Mouse (Mus musculus) adrenal gland, adult 8-10 months (tissue): ENCODE results near the gene Cd300lg. TPM values are rescaled to one million over a fixed set of nuclear protein-coding genes. Genes with fewer than 3 reads are reported as not detected.

Experiments used
- DNase-seq: peaks from one replicate; pipeline ENCODE4 v3.0.0; 2022
- total RNA-seq, 4 experiments: library from RNA; stranded (reverse); gene quantifications; 2 replicates each; pipeline ENCODE4 v1.2.4; 2022

Gene Cd300lg
- total RNA-seq, 4 experiments from 2014 or later: 40.5 to 84.1 (median 56.3) TPM

- DNase-seq: no peak
These were observed 11.9 kb downstream of the Cd300lg start for GRCm38 (mm10) chr11:102053183-102053582.

- DNase-seq: no peak
These were observed 12.5 kb downstream of the Cd300lg start for GRCm38 (mm10) chr11:102053847-102054246.

GRCm38 (mm10) chr11:102061236-102061940, 20.1 kb downstream of the Cd300lg start:
- no peak for DNase-seq

DNA sequence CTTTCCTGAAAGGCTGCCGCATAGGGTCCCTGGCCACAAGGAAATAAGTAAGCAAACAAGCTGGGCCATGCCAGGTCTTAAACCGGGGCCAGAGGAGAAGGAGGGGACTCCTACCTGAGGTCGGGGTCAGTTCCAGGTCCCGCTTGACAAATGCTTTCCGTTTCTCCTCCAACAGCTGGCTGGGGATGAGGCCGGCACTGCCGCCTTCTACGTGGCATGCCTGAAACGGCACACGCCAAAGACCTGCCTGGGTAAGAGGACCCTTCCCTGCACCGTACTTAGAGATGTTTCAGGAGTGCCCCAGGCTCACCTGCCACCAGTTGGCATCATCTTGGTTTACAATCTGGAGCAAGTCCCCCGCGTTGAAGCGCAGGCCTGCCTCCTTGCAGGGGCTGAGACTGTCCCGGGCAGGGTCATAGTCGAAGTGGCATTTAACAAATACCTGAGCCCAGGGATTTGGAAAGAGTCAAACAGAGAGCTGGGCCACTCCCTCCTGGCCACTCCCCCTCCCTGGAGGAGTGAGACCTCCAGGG, 20.7 kb downstream of the Cd300lg start:
- no peak for DNase-seq

DNA sequence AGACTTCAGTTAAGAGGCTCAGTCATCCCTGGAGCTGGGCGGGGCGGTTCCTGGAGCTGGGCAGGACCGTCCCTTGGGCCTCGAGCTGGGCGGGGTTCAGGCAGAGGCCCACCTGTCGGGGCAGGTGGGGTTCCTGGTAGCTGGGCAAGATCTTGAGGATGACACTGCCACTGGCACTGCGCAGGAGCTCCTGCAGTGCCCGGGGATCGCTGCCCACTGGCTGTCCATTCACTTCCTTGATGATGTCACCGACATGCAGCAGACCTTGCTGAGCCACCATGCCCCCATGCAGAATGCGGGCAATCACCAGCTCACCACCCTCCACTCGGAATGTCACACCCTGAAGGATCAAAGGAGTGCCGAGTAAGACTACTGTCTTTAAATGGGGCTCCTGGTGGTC, 21.8 kb downstream of the Cd300lg start:
- DNase-seq: no peak

- DNase-seq: no peak
These were observed 27.7 kb downstream of the Cd300lg start for GRCm38 (mm10) chr11:102068969-102069368.

GRCm38 (mm10) chr11:102069633-102070032, 28.3 kb downstream of the Cd300lg start:
- no peak for DNase-seq

DNA sequence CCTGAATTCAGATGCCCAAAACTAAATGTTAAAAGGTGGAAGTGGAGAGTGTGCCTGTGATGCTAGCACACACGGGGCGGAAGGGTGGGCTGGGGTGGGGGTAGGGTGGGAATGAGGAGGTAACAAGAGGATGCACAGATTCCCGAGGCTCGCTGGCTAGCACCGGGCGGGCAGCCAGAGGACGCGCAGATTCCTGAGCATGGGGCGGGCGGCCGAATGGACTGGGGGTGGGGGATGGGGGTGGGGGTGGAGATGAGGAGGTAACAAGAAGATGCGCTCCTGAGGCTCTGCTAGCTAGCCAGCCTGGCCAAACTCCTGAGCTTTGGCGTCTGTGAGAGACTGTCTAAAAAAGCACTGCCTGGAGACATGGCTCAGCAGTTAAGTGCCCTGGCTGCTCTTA, 29.1 kb downstream of the Cd300lg start:
- no peak for DNase-seq

GRCm38 (mm10) chr11:102072729-102073128, 31.4 kb downstream of the Cd300lg start:
- DNase-seq: no peak

GRCm38 (mm10) chr11:102073722-102074121, 32.4 kb downstream of the Cd300lg start:
- DNase-seq: no peak

DNA sequence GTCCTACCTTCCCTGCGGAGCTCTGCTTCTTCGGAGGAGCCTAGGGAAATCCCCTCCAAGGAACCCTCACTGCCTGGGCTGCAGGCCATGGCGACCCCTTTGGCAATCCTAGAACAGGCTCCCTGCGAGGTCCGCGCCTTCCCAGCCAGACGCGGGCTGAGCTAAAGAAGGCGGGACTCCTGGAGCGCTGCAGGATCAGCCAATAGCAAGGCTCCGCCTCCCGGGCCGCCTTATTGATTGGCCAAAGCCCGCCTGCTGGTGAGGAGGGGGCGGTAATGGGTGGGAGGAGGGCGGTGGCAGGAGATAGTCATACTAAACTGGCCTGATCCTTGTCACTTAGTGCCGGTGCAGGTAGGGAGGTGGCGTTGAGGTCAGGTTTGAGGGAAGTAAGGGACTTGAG, 41.0 kb downstream of the Cd300lg start:
- DNase-seq: peak; percentile 61

- no peak for DNase-seq
These were observed 41.9 kb downstream of the Cd300lg start for GRCm38 (mm10) chr11:102083193-102083592.

- no peak for DNase-seq
These were observed 42.9 kb downstream of the Cd300lg start for GRCm38 (mm10) chr11:102084159-102084558.

- DNase-seq: no peak
These were observed 45.0 kb downstream of the Cd300lg start for GRCm38 (mm10) chr11:102086331-102086730.

- peak; percentile 79 for DNase-seq
These were observed 45.9 kb downstream of the Cd300lg start for GRCm38 (mm10) chr11:102087081-102087751.

DNA sequence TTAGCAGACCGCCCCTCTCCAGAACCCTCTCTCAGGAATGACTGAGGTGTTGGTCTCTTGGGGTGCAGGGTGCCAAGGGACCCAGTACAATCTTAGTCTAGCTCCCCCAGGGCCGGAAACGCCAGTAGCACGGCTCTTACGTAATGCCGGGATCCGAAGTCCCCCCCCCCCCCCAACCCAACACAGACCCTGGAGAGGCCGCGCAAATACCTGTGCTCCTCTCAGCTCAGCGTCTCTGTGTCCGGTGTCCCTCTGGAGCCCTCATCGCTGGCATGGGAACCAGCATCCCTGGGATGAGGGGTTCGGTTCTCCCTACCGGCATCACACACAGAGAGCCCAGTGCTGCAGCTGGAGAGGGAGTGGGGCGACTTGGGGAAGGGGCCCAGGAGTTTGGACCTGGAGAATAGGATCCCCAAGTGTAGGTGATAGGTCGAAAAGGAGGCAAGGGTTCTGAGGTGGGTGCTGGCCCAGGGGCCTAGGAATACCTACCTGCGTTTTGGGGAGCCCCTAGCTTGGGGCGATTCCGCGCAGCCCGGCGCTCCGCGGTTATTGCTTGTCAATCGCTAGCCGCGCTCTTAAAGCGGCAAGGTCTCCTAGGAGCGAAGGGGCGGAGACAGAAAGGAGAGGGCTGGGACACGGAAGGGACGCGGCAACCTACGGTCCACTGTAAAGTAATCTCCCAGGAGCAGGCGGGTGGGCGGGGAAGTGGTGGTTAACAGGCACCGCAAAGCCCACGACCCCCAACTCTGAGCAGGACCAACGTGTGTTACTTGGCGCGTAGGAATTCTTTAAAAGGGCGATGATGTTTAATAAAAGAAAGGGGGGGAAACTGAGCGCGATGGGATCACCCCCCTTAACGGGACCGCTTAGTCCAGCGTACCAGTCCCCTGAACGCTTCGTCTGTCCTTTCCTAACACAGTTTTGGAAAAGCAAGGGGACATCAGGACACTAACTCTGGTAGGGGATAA, 46.9 kb downstream of the Cd300lg start, which contains the start of gene Mpp2:
Mpp2 (minus strand) TSS at position 585 of the 968 bp plus-strand sequence.
- DNase-seq: peak; percentile 72

- DNase-seq: peak; percentile 39
These were observed 47.9 kb downstream of the Cd300lg start for GRCm38 (mm10) chr11:102089088-102089808.

DNA sequence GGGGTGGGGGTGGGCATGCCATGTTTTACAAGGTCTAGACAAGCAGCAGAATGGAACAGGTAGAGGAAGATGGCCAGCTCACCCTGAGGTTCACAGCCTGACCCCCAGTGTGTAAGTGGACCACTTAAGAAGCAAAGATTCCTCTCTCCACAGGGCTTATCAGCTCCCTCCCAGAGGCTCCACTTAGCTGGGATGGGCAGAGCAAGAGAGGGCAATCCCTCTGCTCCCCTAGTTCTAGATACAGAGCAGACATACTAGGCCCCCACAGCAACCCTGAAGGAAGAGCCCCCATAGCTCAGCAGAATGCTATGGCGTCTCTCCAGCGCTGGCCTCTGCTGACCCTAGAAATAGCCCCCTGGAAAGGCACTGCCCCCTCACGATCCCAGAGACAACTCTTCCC, 54.4 kb downstream of the Cd300lg start:
- no peak for DNase-seq

DNA sequence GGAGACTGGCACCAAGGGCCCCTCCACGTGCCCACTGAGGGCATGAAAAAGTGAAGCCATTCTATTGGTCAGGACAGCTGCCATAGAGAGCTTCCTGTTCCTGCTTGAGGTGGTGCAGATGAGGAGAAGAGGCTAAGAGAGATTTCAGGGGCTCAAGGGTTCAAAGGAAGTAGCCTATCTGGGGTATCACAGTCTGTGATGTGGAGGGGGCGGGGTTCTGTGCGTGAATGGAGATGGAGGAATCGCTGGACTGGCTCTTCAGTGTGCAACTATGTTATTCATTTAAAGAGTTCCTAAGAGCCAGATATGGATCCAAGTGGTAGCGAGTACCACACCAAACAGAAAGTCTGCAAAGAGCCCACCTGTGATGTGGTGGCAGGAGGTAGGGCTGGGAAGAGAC, 55.1 kb downstream of the Cd300lg start:
- no peak for DNase-seq

GRCm38 (mm10) chr11:102096887-102097391, 55.6 kb downstream of the Cd300lg start:
- DNase-seq: peak; percentile 57

- DNase-seq: no peak
These were observed 59.9 kb downstream of the Cd300lg start, which contains the start of gene Ppy for GRCm38 (mm10) chr11:102101219-102101618. TSS of gene Ppy (minus strand) at chr11:102101319.
